Comparison of ENCODE assay signal across 10 mouse cellular contexts in genomic region chr6:93718385-93718784, GRCm38 (mm10).
DNase-seq lines count a peak whose midpoint lies in the region; ATAC-seq and TF ChIP-seq lines count a peak whose summit lies in the region.
"Had no signal": no experiment of that assay in that cellular context is flagged by ENCODE, and none has a peak within 500 bp of the region (broad histone marks: within the 10 kb centered on the region; RNA-seq: fewer than 3 reads in every experiment).

No protein-coding gene starts in this region.

- H3K9me3 ChIP-seq in kidney, postnatal 0 days (replicated peaks; ENCODE audit: low read length), result no peaks in the 10 kb centered on the region
- no peaks in the 10 kb centered on the region for H3K9me3 ChIP-seq in intestine, embryonic 16.5 days (ENCODE audit: control insufficient read depth, low read length)
- no peaks in the 10 kb centered on the region for H3K9me3 ChIP-seq in neural tube, embryonic 13.5 days
- H3K9me3 ChIP-seq: stomach, embryonic 15.5 days had no signal

- no peak for TF ChIP-seq CTCF in kidney, postnatal 0 days (IDR thresholded peaks at IDR 0.05; ENCODE audit: low read depth)

- WGBS in kidney, postnatal 0 days, result 24% methylated on average over 5 of the region's 5 CpGs
- WGBS in intestine, embryonic 16.5 days, result 32% methylated on average over 5 of the region's 5 CpGs
- 22% methylated on average over 5 of the region's 5 CpGs for WGBS in neural tube, embryonic 13.5 days

- H3K4me3 ChIP-seq in kidney, postnatal 0 days (replicated peaks; ENCODE audit: low read depth, low read length), result no peak overlapping the region
- H3K4me3 ChIP-seq in intestine, embryonic 16.5 days (ENCODE audit: low read length), result no peak overlapping the region
- H3K4me3 ChIP-seq in neural tube, embryonic 13.5 days, result no peak overlapping the region
- H3K4me3 ChIP-seq: stomach, embryonic 15.5 days had no signal

- H3K4me2 ChIP-seq in kidney, postnatal 0 days (ENCODE audit: low read length), result 0 out of 2 replicates have a peak overlapping the region, but pooled peaks have one; percentile 8
- H3K4me2 ChIP-seq in intestine, embryonic 16.5 days (ENCODE audit: low read depth, low read length), result no peak overlapping the region
- peak overlapping the region; percentile 55; the same call in 1 of the 2 replicates for H3K4me2 ChIP-seq in neural tube, embryonic 13.5 days
- H3K4me2 ChIP-seq: stomach, embryonic 15.5 days had no signal

- no peak overlapping the region for H3K9ac ChIP-seq in kidney, postnatal 0 days (ENCODE audit: low read depth, low read length)
- H3K9ac ChIP-seq in intestine, embryonic 16.5 days (ENCODE audit: low read depth, low read length), result no peak overlapping the region
- no peak overlapping the region for H3K9ac ChIP-seq in neural tube, embryonic 13.5 days
- H3K9ac ChIP-seq: stomach, embryonic 15.5 days had no signal

- H3K4me1 ChIP-seq in kidney, postnatal 0 days (replicated peaks; ENCODE audit: insufficient read depth, low read length), result peaks cover 27% of the 10 kb centered on the region
- peaks cover 8% of the 10 kb centered on the region; the same call in 1 of the 2 replicates for H3K4me1 ChIP-seq in intestine, embryonic 16.5 days (ENCODE audit: control insufficient read depth, insufficient read depth, low read length)
- peaks cover 41% of the 10 kb centered on the region for H3K4me1 ChIP-seq in neural tube, embryonic 13.5 days (replicated peaks)

- H3K27ac ChIP-seq in kidney, postnatal 0 days, result no peak overlapping the region
- no peak overlapping the region for H3K27ac ChIP-seq in intestine, embryonic 16.5 days (ENCODE audit: low read length)
- H3K27ac ChIP-seq in neural tube, embryonic 13.5 days (replicated peaks), result no peak overlapping the region
- H3K27ac ChIP-seq: stomach, embryonic 15.5 days had no signal

- no peak for ATAC-seq in CD4-positive, CD25-positive, alpha-beta regulatory T cell, adult 4 months
- ATAC-seq in kidney, postnatal 0 days (replicated peaks; ENCODE audit: low FRiP score, low read depth), result no peak
- peak; percentile 46; the same call in 1 of the 2 replicates for ATAC-seq in intestine, embryonic 16.5 days
- ATAC-seq in neural tube, embryonic 13.5 days (ENCODE audit: low read depth), result no peak
- no peak for ATAC-seq in erythroid progenitor cell, adult 5-6 weeks (replicated peaks; ENCODE audit: low FRiP score, poor library complexity, severe bottlenecking)

- peak; percentile 41 for DNase-seq in CD4-positive, CD25-positive, alpha-beta regulatory T cell, adult 2 months (ENCODE audit: low read depth, low spot score)
- DNase-seq in kidney, postnatal 0 days (ENCODE audit: low spot score), result no peak
- DNase-seq in kidney, adult 18-20 months, result no peak
- no peak for DNase-seq in cerebellum, postnatal 36 days
- DNase-seq: cerebellum, adult 9-10 months had no signal

- no peaks in the 10 kb centered on the region for H3K27me3 ChIP-seq in kidney, postnatal 0 days (ENCODE audit: insufficient read depth, low read length)
- no peaks in the 10 kb centered on the region for H3K27me3 ChIP-seq in intestine, embryonic 16.5 days (replicated peaks; ENCODE audit: control insufficient read depth, insufficient read depth, low read length)
- no peaks in the 10 kb centered on the region for H3K27me3 ChIP-seq in neural tube, embryonic 13.5 days

- no peaks in the 10 kb centered on the region for H3K36me3 ChIP-seq in kidney, postnatal 0 days (ENCODE audit: insufficient read depth, low read length)
- H3K36me3 ChIP-seq in intestine, embryonic 16.5 days (ENCODE audit: control insufficient read depth, insufficient read depth, low read length), result no peaks in the 10 kb centered on the region
- H3K36me3 ChIP-seq in neural tube, embryonic 13.5 days, result 0 out of 2 replicates have a peak, but pooled peaks cover 4% of the 10 kb centered on the region
- H3K36me3 ChIP-seq: stomach, embryonic 15.5 days had no signal
